Mouse (Mus musculus): ENCODE results near the gene Sstr5. TPM values are rescaled to one million over a fixed set of nuclear protein-coding genes. Genes with fewer than 3 reads are reported as not detected.

The Sstr5 gene
- polyA plus RNA-seq, 1 experiment from 2014 or later, result 0.19 TPM

- Histone ChIP-seq H3K27ac (ENCODE audit: low read depth) (no peak overlapping the region), H3K36me3 (ENCODE audit: control insufficient read depth, insufficient read depth, low read length) (no peaks in the 10 kb centered on the region), H3K4me2 (ENCODE audit: low read length) (no peak overlapping the region), H3K9ac (ENCODE audit: low read length) (no peak overlapping the region), H3K4me3 (ENCODE audit: low read depth, low read length) (no peak overlapping the region), H3K27me3 (replicated peaks; ENCODE audit: control insufficient read depth, insufficient read depth, low read length) (no peaks in the 10 kb centered on the region), H3K9me3 (ENCODE audit: control insufficient read depth, low read length) (no peaks in the 10 kb centered on the region), H3K4me1 (replicated peaks; ENCODE audit: control insufficient read depth, insufficient read depth, low read length) (peaks cover under 1% of the 10 kb centered on the region; the same call in 1 of the 2 replicates)
- 65% methylated on average over 4 of the region's 4 CpGs for WGBS
- ATAC-seq (replicated peaks; ENCODE audit: low FRiP score, low TSS enrichment, low read depth) (no peak), DNase-seq (ENCODE audit: low spot score) (no peak)
Measured at GRCm38 (mm10) chr17:25450329-25450728, 46.8 kb downstream of the Sstr5 start.

DNA sequence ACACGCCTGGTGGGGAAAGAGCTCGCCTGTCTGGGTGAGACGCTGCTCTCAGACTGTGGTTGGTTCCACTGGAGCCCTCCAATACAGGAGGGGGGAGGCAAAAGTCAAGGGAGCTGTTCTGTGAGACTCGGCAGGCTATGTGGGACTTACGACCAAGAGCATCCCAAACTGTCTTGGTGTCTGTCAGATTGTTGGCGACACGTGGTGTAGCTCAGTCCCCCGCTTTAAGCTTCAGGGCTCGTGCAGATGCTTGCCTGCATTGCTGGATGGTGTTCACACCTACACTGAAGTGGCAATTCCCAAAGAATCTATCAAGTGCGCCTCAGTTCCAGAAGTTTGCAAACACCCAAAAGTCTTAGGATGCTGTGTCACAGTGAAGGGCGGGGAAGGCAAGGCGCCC lies 49.2 kb downstream of the Sstr5 start:
- Histone ChIP-seq H3K27ac (ENCODE audit: low read depth) (no peak overlapping the region), H3K4me1 (replicated peaks; ENCODE audit: control insufficient read depth, insufficient read depth, low read length) (peaks cover 11% of the 10 kb centered on the region; the same call in 1 of the 2 replicates), H3K9me3 (ENCODE audit: control insufficient read depth, low read length) (no peaks in the 10 kb centered on the region), H3K36me3 (ENCODE audit: control insufficient read depth, insufficient read depth, low read length) (no peaks in the 10 kb centered on the region), H3K9ac (ENCODE audit: low read length) (no peak overlapping the region), H3K27me3 (replicated peaks; ENCODE audit: control insufficient read depth, insufficient read depth, low read length) (no peaks in the 10 kb centered on the region), H3K4me3 (ENCODE audit: low read depth, low read length) (no peak overlapping the region), H3K4me2 (ENCODE audit: low read length) (no peak overlapping the region)
- ATAC-seq (replicated peaks; ENCODE audit: low FRiP score, low TSS enrichment, low read depth), result no peak
- no peak for DNase-seq (ENCODE audit: low spot score)
- WGBS, result 73% methylated on average over 12 of the region's 12 CpGs

GRCm38 (mm10) chr17:25445841-25446240 lies 51.2 kb downstream of the Sstr5 start:
- H3K27me3 ChIP-seq (replicated peaks; ENCODE audit: control insufficient read depth, insufficient read depth, low read length), result no peaks in the 10 kb centered on the region
- H3K4me1 ChIP-seq (replicated peaks; ENCODE audit: control insufficient read depth, insufficient read depth, low read length), result peaks cover 11% of the 10 kb centered on the region; the same call in 1 of the 2 replicates
- no peak overlapping the region for H3K9ac ChIP-seq (ENCODE audit: low read length)
- H3K9me3 ChIP-seq (ENCODE audit: control insufficient read depth, low read length), result no peaks in the 10 kb centered on the region
- no peak overlapping the region for H3K4me2 ChIP-seq (ENCODE audit: low read length)
- ATAC-seq (replicated peaks; ENCODE audit: low FRiP score, low TSS enrichment, low read depth), result no peak
- 0 out of 2 replicates have a peak overlapping the region, but pooled peaks have one; percentile 3 for H3K27ac ChIP-seq (ENCODE audit: low read depth)
- no peak overlapping the region for H3K4me3 ChIP-seq (ENCODE audit: low read depth, low read length)
- DNase-seq (ENCODE audit: low spot score), result no peak
- WGBS, result 92% methylated on average over 3 of the region's 3 CpGs
- H3K36me3 ChIP-seq (ENCODE audit: control insufficient read depth, insufficient read depth, low read length), result no peaks in the 10 kb centered on the region

GRCm38 (mm10) chr17:25445074-25445473 lies 52.0 kb downstream of the Sstr5 start:
- Histone ChIP-seq H3K36me3 (ENCODE audit: control insufficient read depth, insufficient read depth, low read length) (no peaks in the 10 kb centered on the region), H3K27me3 (replicated peaks; ENCODE audit: control insufficient read depth, insufficient read depth, low read length) (no peaks in the 10 kb centered on the region), H3K9me3 (ENCODE audit: control insufficient read depth, low read length) (no peaks in the 10 kb centered on the region), H3K4me3 (ENCODE audit: low read depth, low read length) (no peak overlapping the region), H3K9ac (ENCODE audit: low read length) (no peak overlapping the region), H3K4me1 (replicated peaks; ENCODE audit: control insufficient read depth, insufficient read depth, low read length) (peaks cover 11% of the 10 kb centered on the region; the same call in 1 of the 2 replicates), H3K4me2 (ENCODE audit: low read length) (no peak overlapping the region), H3K27ac (ENCODE audit: low read depth) (peak overlapping the region; percentile 3; the same call in 1 of the 2 replicates)
- DNase-seq (ENCODE audit: low spot score), result no peak
- no peak for ATAC-seq (replicated peaks; ENCODE audit: low FRiP score, low TSS enrichment, low read depth)
- WGBS, result 37% methylated on average over 4 of the region's 4 CpGs

DNA sequence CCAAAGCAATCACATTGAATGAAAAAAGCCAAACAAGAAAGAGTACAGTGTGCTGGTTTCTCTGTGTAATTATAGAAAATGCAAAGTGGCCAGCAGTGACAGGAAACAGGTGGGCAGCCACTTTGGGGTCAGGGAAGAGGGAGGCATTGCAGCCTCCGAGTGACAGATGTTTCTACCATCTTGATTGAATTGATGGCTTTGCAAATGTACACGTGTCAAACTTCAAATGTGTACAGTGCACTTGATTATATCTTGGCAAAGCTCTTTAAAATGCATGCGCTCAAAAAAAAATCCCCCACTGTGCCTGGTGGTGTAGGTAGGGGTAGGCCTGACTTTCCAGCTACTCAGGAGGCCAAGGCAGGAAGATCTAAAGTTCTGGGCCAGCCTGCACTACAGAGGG lies 54.2 kb downstream of the Sstr5 start:
- DNase-seq (ENCODE audit: low spot score) (no peak), ATAC-seq (replicated peaks; ENCODE audit: low FRiP score, low TSS enrichment, low read depth) (no peak)
- Histone ChIP-seq H3K27ac (ENCODE audit: low read depth) (no peak overlapping the region), H3K9ac (ENCODE audit: low read length) (no peak overlapping the region), H3K27me3 (replicated peaks; ENCODE audit: control insufficient read depth, insufficient read depth, low read length) (no peaks in the 10 kb centered on the region), H3K4me2 (ENCODE audit: low read length) (no peak overlapping the region), H3K36me3 (ENCODE audit: control insufficient read depth, insufficient read depth, low read length) (no peaks in the 10 kb centered on the region), H3K9me3 (ENCODE audit: control insufficient read depth, low read length) (no peaks in the 10 kb centered on the region), H3K4me3 (ENCODE audit: low read depth, low read length) (no peak overlapping the region), H3K4me1 (replicated peaks; ENCODE audit: control insufficient read depth, insufficient read depth, low read length) (peaks cover 11% of the 10 kb centered on the region; the same call in 1 of the 2 replicates)
- 52% methylated on average over 3 of the region's 3 CpGs for WGBS

DNA sequence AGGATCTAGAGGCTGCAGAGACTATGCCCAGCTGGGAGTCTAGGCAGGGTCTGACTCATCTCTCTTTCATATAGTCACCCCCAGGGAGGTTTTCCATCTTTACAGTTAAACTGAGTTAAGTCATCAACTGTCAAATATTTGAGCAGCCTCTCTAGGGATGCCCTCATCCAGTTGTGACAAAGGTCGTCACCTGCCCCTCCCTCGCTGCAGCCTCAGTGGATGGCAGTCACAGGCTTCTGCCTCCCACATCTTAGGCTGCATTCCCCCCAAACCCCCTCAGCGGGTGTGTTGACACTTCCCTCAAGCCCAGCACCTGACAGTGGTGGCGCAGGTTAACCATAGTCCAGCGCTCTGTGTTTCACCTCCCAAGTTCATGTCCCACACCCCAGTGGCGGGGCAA lies 55.7 kb downstream of the Sstr5 start:
- WGBS, result 72% methylated on average over 6 of the region's 6 CpGs
- Histone ChIP-seq H3K9me3 (ENCODE audit: control insufficient read depth, low read length) (no peaks in the 10 kb centered on the region), H3K4me3 (ENCODE audit: low read depth, low read length) (no peak overlapping the region), H3K4me2 (ENCODE audit: low read length) (no peak overlapping the region), H3K4me1 (replicated peaks; ENCODE audit: control insufficient read depth, insufficient read depth, low read length) (peaks cover 11% of the 10 kb centered on the region; the same call in 1 of the 2 replicates), H3K9ac (ENCODE audit: low read length) (no peak overlapping the region), H3K27me3 (replicated peaks; ENCODE audit: control insufficient read depth, insufficient read depth, low read length) (no peaks in the 10 kb centered on the region), H3K27ac (ENCODE audit: low read depth) (no peak overlapping the region), H3K36me3 (ENCODE audit: control insufficient read depth, insufficient read depth, low read length) (no peaks in the 10 kb centered on the region)
- no peak for DNase-seq (ENCODE audit: low spot score)
- ATAC-seq (replicated peaks; ENCODE audit: low FRiP score, low TSS enrichment, low read depth), result no peak

Other genes starting within 250 kb of the Sstr5 start
- gene Baiap3, start 240.9 kb downstream of the Sstr5 start, polyA plus RNA-seq (2014; fragmentation: Nextera tagmentation; extraction: Ambion mirVana), result 2.9 and 4.0 TPM in 2 replicates
- gene Ube2i, start 222.7 kb downstream of the Sstr5 start, polyA plus RNA-seq (2014; fragmentation: Nextera tagmentation; extraction: Ambion mirVana), result 579 and 640 TPM in 2 replicates
- gene Prss34, start 198.9 kb downstream of the Sstr5 start, polyA plus RNA-seq (2014; fragmentation: Nextera tagmentation; extraction: Ambion mirVana), result 0.39 TPM in 1 of 2 replicates, not detected in the other
- gene Prss28, start 188.6 kb downstream of the Sstr5 start, polyA plus RNA-seq (2014; fragmentation: Nextera tagmentation; extraction: Ambion mirVana), result not detected in 2 replicates
- not detected in 2 replicates for gene Prss29, start 178.6 kb downstream of the Sstr5 start, polyA plus RNA-seq (2014; fragmentation: Nextera tagmentation; extraction: Ambion mirVana)
- not detected in 2 replicates for gene Tpsab1, start 151.7 kb downstream of the Sstr5 start, polyA plus RNA-seq (2014; fragmentation: Nextera tagmentation; extraction: Ambion mirVana)
- 0.66 and 0.89 TPM in 2 replicates for gene Tpsb2, start 131.0 kb downstream of the Sstr5 start, polyA plus RNA-seq (2014; fragmentation: Nextera tagmentation; extraction: Ambion mirVana)
- gene Tpsg1, start 128.0 kb downstream of the Sstr5 start, polyA plus RNA-seq (2014; fragmentation: Nextera tagmentation; extraction: Ambion mirVana), result 2.1 and 6.3 TPM in 2 replicates
- gene Cacna1h, start 63.5 kb downstream of the Sstr5 start, polyA plus RNA-seq (2014; fragmentation: Nextera tagmentation; extraction: Ambion mirVana), result 6.6 and 7.0 TPM in 2 replicates
- 0.35 TPM in 1 of 2 replicates, not detected in the other for gene Tekt4, start 42.7 kb downstream of the Sstr5 start, polyA plus RNA-seq (2014; fragmentation: Nextera tagmentation; extraction: Ambion mirVana)
- 9.1 and 9.4 TPM in 2 replicates for gene Sox8, start 73.4 kb upstream of the Sstr5 start, polyA plus RNA-seq (2014; fragmentation: Nextera tagmentation; extraction: Ambion mirVana)
- 31.3 and 33.5 TPM in 2 replicates for gene Lmf1, start 81.8 kb upstream of the Sstr5 start, polyA plus RNA-seq (2014; fragmentation: Nextera tagmentation; extraction: Ambion mirVana)
- 2.4 and 2.7 TPM in 2 replicates for gene Gng13, start 219.9 kb upstream of the Sstr5 start, polyA plus RNA-seq (2014; fragmentation: Nextera tagmentation; extraction: Ambion mirVana)
- 22.2 and 23.0 TPM in 2 replicates for gene Chtf18, start 230.1 kb upstream of the Sstr5 start, polyA plus RNA-seq (2014; fragmentation: Nextera tagmentation; extraction: Ambion mirVana)
- gene Rpusd1, start 230.4 kb upstream of the Sstr5 start, polyA plus RNA-seq (2014; fragmentation: Nextera tagmentation; extraction: Ambion mirVana), result 23.7 and 24.6 TPM in 2 replicates
- 0.08 TPM in 1 of 2 replicates, not detected in the other for gene Mslnl, start 238.8 kb upstream of the Sstr5 start, polyA plus RNA-seq (2014; fragmentation: Nextera tagmentation; extraction: Ambion mirVana)

Measured in intestine, embryonic 14.5 days (tissue).